ENCODE assay signal across 11 mouse cellular contexts in genomic region chr5:118063181-118063621, GRCm38 (mm10). TPM values are rescaled to one million over a fixed set of nuclear protein-coding genes. Genes with fewer than 3 reads are reported as not detected.
DNase-seq lines count a peak whose midpoint lies in the region; ATAC-seq and TF ChIP-seq lines count a peak whose summit lies in the region.
"Had no signal": no experiment of that assay in that cellular context is flagged by ENCODE, and none has a peak within 500 bp of the region (broad histone marks: within the 10 kb centered on the region; RNA-seq: fewer than 3 reads in every experiment).

No protein-coding gene starts in this region.

- H3K4me2 ChIP-seq in forebrain, embryonic 13.5 days, result no peak overlapping the region
- H3K4me2 ChIP-seq in forebrain, embryonic 11.5 days (ENCODE audit: low read depth, low read length, severe bottlenecking), result no peak overlapping the region
- no peak overlapping the region for H3K4me2 ChIP-seq in hindbrain, embryonic 16.5 days (ENCODE audit: low read length)
- H3K4me2 ChIP-seq: neural tube, embryonic 12.5 days had no signal

- no peak for TF ChIP-seq POLR2A in olfactory bulb, adult 2 months (IDR thresholded peaks at IDR 0.05; ENCODE audit: insufficient read depth, low read depth, low read length)

- ATAC-seq in forebrain, embryonic 13.5 days, result peak; percentile 26; the same call in 1 of the 2 replicates
- ATAC-seq in forebrain, embryonic 11.5 days (replicated peaks; ENCODE audit: low FRiP score), result no peak
- ATAC-seq in hindbrain, embryonic 16.5 days, result peak; percentile 38; the same call in 1 of the 2 replicates

- H3K9me3 ChIP-seq in forebrain, embryonic 13.5 days (replicated peaks), result no peaks in the 10 kb centered on the region
- no peaks in the 10 kb centered on the region for H3K9me3 ChIP-seq in forebrain, embryonic 11.5 days (ENCODE audit: control insufficient read depth, low read length)
- H3K9me3 ChIP-seq in hindbrain, embryonic 16.5 days (ENCODE audit: control insufficient read depth, low read length), result no peaks in the 10 kb centered on the region
- H3K9me3 ChIP-seq: neural tube, embryonic 12.5 days had no signal

- H3K9ac ChIP-seq in forebrain, embryonic 13.5 days, result no peak overlapping the region
- H3K9ac ChIP-seq in forebrain, embryonic 11.5 days (ENCODE audit: low read length), result no peak overlapping the region
- H3K9ac ChIP-seq in hindbrain, embryonic 16.5 days (ENCODE audit: low read depth, low read length), result 0 out of 2 replicates have a peak overlapping the region, but pooled peaks have one; percentile 35
- H3K9ac ChIP-seq: neural tube, embryonic 12.5 days had no signal

- 0 out of 2 replicates have a peak overlapping the region, but pooled peaks have one; percentile 74 for H3K27ac ChIP-seq in forebrain, embryonic 13.5 days
- no peak overlapping the region for H3K27ac ChIP-seq in forebrain, embryonic 11.5 days (ENCODE audit: low read depth, low read length)
- H3K27ac ChIP-seq in hindbrain, embryonic 16.5 days (ENCODE audit: low read depth, low read length), result peak overlapping the region; percentile 39; the same call in 1 of the 2 replicates
- H3K27ac ChIP-seq in olfactory bulb, adult 2 months (ENCODE audit: insufficient read depth, low read depth, low read length), result peak overlapping the region; percentile 1; the same call in 1 of the 2 replicates
- H3K27ac ChIP-seq: neural tube, embryonic 12.5 days had no signal

- DNase-seq in forebrain, embryonic 11.5 days (ENCODE audit: low spot score), result no peak
- peak; percentile 74 for DNase-seq in retina, postnatal 1 day
- DNase-seq in retina, embryonic 14.5 days (ENCODE audit: low spot score), result no peak
- DNase-seq in frontal cortex, adult 2 months (ENCODE audit: extremely low spot score in 1 of 2, low spot score in 1 of 2), result no peak
- DNase-seq in urinary bladder, adult 18-20 months (ENCODE audit: low spot score in 2 of 2), result no peak
- DNase-seq: kidney, adult 11 months; thymus, postnatal 14 days had no signal

- WGBS in forebrain, embryonic 13.5 days, result 67% methylated on average over 8 of the region's 8 CpGs
- WGBS in forebrain, embryonic 11.5 days, result 85% methylated on average over 8 of the region's 8 CpGs
- 52% methylated on average over 8 of the region's 8 CpGs for WGBS in hindbrain, embryonic 16.5 days
- WGBS in olfactory bulb, adult 2 months, result 26% methylated on average over 8 of the region's 8 CpGs

- no peak for TF ChIP-seq CTCF in olfactory bulb, adult 2 months (IDR thresholded peaks at IDR 0.05; ENCODE audit: insufficient read depth, low read depth, low read length)

- peaks cover 49% of the 10 kb centered on the region for H3K4me1 ChIP-seq in forebrain, embryonic 13.5 days
- peaks cover 10% of the 10 kb centered on the region for H3K4me1 ChIP-seq in forebrain, embryonic 11.5 days (replicated peaks; ENCODE audit: control insufficient read depth, insufficient read depth, low read length)
- H3K4me1 ChIP-seq in hindbrain, embryonic 16.5 days (ENCODE audit: control insufficient read depth, insufficient read depth, low read depth, low read length), result peaks cover 31% of the 10 kb centered on the region
- H3K4me1 ChIP-seq in olfactory bulb, adult 2 months (ENCODE audit: control insufficient read depth, insufficient read depth, low read length), result peaks cover 61% of the 10 kb centered on the region

- H3K27me3 ChIP-seq in forebrain, embryonic 13.5 days, result no peaks in the 10 kb centered on the region
- no peaks in the 10 kb centered on the region for H3K27me3 ChIP-seq in forebrain, embryonic 11.5 days (ENCODE audit: control insufficient read depth, insufficient read depth, low read length)
- H3K27me3 ChIP-seq in hindbrain, embryonic 16.5 days (replicated peaks; ENCODE audit: control insufficient read depth, insufficient read depth, low read length), result no peaks in the 10 kb centered on the region
- H3K27me3 ChIP-seq: neural tube, embryonic 12.5 days had no signal

- H3K36me3 ChIP-seq in forebrain, embryonic 13.5 days (ENCODE audit: poor library complexity, severe bottlenecking), result peaks cover 35% of the 10 kb centered on the region
- no peaks in the 10 kb centered on the region; the same call in 1 of the 2 replicates for H3K36me3 ChIP-seq in forebrain, embryonic 11.5 days (ENCODE audit: control insufficient read depth, insufficient read depth, low read length)
- H3K36me3 ChIP-seq in hindbrain, embryonic 16.5 days (ENCODE audit: control insufficient read depth, insufficient read depth, low read length), result peaks cover 4% of the 10 kb centered on the region; the same call in 1 of the 2 replicates

- no peak overlapping the region for H3K4me3 ChIP-seq in forebrain, embryonic 13.5 days
- no peak overlapping the region for H3K4me3 ChIP-seq in forebrain, embryonic 11.5 days (ENCODE audit: low read depth, low read length)
- no peak overlapping the region for H3K4me3 ChIP-seq in hindbrain, embryonic 16.5 days (ENCODE audit: low read length)
- no peak overlapping the region for H3K4me3 ChIP-seq in olfactory bulb, adult 2 months (ENCODE audit: insufficient read depth, low read depth, low read length)
- H3K4me3 ChIP-seq: neural tube, embryonic 12.5 days had no signal

RNA-seq across cellular contexts. Expression of gene Tesc, which starts 35.7 kb away (rescaled TPM):
- polyA plus RNA-seq in forebrain, embryonic 13.5 days (2015; fragmentation: Nextera tagmentation; extraction: Ambion mirVana), result 4.5 and 5.2 TPM in 2 replicates
- 0.91 and 1.8 TPM in 2 replicates for polyA plus RNA-seq in forebrain, embryonic 11.5 days (2014; fragmentation: Nextera tagmentation; extraction: Ambion mirVana)
- polyA plus RNA-seq in hindbrain, embryonic 16.5 days (2015; fragmentation: Nextera tagmentation; extraction: Ambion mirVana), result 4.1 and 5.4 TPM in 2 replicates
- polyA plus RNA-seq in olfactory bulb, adult 2 months (2012; ENCODE audit: insufficient read depth, insufficient read length, low replicate concordance, missing spikeins), result not detected in 2 replicates
- polyA plus RNA-seq in frontal cortex, adult 2 months (2012; rRNA removed), result 56.2 and 60.6 TPM in 2 replicates
